Mouse (Mus musculus) inflammation-experienced regulatory T-cells, adult 6 months (primary cell): ENCODE data around the gene Cyp1a1. TPM values are rescaled to one million over a fixed set of nuclear protein-coding genes. Genes with fewer than 3 reads are reported as not detected.
A peak's percentile ranks its signal among the peaks of the same experiment; 100 is the strongest.

ENCODE experiments used
- ATAC-seq: one replicate; pipeline ENCODE4 v1.8.0; 2017
- polyA plus RNA-seq, 3 experiments: library from polyadenylated mRNA; unstranded; fragments of 100-300 nt; shearing (Covaris generic); gene quantifications; one replicate each; pipeline ENCODE4 v1.2.1; 2017

Cyp1a1 gene
- under 1 TPM in 2 of 3 experiments, not detected in 1; 0.21 TPM for polyA plus RNA-seq

DNA sequence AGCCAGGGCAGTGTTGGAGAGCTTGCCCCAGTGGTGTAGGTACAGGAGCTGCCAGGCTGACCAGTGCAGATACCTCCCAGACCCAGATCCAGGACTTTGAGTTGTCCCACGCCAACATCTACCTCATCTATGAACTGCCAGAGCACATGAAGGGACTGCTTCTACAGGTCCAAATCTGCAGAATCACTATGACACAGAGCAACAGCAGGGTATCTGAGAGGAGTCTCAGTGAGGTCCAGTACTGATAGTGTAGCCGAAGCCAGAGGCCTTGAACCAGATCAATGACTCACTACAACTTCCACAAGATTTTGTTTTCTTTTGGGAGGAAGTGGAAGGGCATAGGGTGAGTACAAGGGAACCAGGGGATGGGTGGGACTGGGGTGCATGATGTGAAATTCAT lies at the start of gene Cyp1a1:
TSS of gene Cyp1a1 (plus strand) at position 178 of the 400 bp plus-strand sequence.
- no peak for ATAC-seq

GRCm38 (mm10) chr9:57638651-57639459 lies 48.9 kb upstream of the Cyp1a1 start:
- ATAC-seq = no peak

DNA sequence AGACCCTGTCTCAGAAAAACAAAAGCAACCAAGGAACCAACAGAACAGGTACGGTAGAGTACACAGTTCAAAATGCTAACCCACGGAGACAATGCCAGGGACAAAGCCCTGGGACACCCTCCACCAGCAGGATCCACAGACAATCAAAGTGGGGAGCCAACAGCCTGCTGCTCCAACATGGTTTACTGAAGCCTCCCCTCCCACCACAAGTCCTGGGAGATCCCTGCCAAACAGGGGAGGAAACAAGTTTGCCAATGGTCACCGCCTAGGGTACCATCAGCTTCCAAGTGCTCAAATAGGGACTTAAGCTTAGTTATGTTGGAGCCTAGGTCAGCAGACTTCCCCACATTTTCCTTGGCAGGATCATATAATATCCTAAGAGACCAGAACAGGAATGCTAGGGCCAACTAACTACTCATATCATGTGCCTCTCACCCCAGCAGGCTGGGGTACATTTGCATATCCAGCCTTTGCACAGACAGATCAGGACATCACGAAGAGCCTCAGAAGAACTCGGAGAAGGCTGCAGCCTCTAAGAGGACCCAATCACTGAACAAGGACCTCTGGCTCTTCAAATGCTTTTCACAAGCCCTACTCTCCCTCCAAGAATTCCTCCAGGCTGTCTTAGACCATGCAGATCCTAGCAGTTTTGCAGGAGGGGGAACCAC lies 47.9 kb upstream of the Cyp1a1 start:
- ATAC-seq = no peak

DNA sequence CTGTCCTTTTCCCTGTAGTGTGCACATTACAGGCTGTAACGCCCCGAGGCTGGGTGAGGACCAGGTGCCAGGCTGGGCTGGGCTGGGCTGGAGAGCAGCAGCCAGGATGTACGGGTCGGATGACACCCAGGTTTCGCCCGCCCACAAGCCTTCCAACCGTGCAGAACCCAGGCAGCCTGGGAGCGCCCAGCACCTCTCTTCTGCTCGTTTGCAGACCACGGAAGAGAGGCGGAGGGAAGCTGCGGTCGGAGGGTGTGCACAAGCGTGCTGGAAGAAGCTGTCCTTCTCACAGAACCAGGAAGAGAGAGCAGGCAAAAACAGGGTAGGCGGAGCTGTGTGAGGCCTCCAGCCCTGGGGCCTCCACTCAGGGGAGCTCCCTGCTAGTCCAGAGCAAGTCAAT lies 47.3 kb upstream of the Cyp1a1 start:
- ATAC-seq = peak; percentile 88

DNA sequence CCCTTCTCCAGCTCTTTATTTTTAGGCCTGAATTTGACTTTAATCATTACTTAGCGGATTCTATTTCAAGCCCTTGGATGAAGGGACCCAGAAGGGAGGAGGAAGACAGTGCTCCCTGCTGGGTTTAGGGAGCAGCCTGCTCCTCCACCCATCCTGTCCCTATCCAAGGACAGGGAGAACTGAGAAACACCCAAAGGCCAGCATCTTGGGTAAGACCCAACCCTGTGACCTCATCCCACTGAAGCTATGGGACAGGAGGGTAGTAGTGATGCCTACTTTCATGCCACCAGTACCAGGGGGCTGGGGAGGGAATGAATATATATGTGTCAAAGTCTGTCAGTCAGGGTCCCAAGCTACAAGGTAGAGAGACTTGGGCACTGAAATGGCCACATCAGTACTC lies 46.7 kb upstream of the Cyp1a1 start:
- ATAC-seq = no peak

DNA sequence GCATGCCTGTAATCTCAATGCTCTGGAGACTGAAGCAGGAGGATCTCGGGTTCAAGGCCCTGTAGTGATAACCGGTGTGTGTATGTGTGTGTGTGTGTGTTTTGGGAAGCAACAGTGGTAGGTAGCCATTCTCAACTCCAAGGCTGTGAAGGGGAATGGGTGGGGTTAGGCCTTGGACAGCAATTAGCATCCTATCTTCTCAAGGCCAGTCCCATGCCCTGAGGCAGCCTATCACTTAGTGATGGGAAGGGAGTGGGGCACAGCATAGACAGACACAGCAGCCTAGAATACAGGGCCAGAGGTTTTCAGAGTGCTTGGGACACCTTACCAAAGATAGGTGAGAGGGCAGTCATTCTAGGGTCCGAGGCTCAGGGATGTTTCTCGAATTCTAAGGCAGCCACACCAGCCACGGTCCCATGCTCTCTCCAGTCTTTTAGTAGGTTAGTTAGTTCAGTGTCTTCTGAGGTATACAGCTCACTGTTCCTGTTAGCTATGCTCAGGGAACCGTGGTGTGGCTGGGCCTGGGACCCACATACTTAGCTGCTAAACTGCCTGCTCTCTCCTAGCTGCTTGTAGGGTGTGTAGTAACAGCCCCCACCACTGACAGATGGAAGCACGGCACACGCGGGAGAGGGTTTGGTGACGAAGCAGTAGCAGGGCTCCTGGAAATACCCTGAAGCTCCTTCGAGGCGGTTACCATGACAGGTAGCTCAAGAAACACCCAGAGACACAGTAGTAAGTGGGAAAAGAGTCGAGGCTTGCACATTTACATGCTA lies 45.8 kb upstream of the Cyp1a1 start:
- ATAC-seq = no peak

DNA sequence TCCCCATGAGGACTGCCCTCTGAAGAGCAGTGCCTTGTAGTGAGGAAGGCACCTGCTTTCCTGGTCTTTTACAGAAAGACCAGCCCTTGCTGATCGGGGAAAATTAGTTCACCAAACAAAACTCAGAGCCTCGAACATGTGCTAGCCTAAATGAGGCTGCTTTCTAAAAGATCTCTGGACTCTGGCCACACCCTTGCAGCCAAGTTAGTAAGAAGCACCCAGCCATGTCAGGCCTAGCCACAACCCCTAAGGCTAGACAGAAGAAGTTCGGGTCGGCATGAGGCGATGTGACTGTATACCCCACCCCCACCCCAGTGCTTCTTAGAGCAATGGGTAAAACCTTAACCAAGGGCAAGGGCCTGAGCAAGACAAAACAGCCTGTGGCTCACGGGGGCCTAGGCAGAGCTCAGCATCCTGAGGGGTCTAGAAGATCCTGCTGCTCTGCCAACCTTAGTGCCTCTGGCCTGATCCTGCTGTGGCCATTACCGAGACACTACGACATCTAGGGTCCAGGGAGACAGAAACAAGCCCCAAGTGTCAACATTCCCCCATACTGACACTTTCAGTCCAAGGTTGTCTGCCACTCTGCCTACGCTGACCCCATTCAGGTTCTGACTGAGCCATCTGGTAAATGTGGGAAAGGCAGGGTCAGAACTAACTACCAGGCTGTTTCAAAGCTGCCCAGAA lies 44.4 kb upstream of the Cyp1a1 start:
- no peak for ATAC-seq

- no peak for ATAC-seq
Observed at GRCm38 (mm10) chr9:57643856-57644180, 43.9 kb upstream of the Cyp1a1 start.

DNA sequence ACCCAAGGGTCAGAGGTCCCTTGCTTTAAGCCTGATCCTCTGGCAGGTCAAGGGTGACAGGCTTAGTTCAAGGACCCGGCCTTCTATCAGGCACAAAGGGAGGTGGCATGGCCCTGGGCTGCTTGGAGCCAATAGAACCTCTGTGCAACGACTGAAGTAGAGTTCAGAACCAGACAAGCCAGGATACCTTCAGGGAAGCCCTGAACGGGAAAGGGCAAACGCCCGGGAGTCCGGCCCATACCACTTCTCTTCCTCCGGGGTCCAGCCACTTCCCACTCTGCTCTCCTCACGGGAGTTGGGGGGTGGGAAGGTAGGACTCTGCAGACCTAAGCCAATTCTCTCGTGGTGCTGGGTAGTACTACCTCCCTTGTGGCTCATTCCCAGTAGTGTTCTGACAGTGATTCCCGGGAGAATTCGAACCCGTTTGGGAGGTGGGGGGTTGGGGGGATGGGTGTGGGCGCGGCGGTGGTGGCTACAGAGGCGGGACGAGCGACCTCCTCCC lies 43.2 kb upstream of the Cyp1a1 start:
- ATAC-seq = no peak

DNA sequence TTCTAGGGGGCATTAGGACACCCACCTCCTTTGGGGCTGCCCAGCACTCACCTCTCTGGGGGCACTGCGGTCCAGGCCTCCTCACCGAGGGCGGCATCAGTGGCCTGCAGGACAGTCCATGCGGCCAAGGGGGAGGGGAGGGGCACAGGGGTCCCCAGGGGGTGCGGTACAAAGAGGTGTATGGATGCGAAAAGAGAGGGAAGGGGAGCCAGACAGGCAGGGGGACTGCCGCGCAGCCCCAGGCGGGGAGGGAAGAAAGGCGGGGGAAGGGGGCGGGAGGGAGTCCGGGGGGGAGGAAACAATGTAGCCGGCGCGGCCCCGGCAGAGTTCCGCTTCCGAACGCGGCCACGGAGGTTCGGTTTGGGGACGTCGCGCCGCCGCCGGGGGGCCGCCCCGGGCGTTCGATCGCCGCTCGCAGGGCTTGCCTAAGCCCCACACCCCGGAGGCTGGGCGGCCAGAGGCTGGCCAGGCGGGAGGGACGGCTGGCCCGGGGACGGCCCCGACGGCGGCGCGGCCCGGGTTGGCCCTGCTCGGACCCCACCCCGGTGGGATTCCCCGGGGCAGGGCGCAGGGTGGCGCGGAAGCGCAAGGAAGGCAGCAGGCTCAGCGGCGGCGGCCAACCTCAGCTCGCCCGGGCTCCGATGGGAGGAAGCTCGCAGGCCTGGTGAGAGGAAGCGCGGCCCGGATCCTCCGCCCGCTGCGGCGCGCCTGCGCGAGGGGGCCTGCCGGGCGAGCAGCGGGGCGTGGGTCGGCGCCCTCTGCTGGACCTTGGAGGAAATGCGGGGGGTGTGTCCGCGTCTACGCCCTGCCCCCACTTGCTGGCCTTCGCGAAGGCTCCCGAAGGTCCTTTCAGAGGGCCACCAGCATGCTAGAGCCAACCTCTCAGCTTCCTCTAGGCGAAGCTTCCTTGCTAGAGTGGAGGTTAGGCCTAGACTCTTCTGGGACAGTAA lies 42.5 kb upstream of the Cyp1a1 start:
- peak; percentile 47 for ATAC-seq

- ATAC-seq = peak; percentile 45
Observed at GRCm38 (mm10) chr9:57646551-57647103, 41.1 kb upstream of the Cyp1a1 start.

GRCm38 (mm10) chr9:57647286-57648108 lies 40.2 kb upstream of the Cyp1a1 start:
- peak; percentile 37 for ATAC-seq

DNA sequence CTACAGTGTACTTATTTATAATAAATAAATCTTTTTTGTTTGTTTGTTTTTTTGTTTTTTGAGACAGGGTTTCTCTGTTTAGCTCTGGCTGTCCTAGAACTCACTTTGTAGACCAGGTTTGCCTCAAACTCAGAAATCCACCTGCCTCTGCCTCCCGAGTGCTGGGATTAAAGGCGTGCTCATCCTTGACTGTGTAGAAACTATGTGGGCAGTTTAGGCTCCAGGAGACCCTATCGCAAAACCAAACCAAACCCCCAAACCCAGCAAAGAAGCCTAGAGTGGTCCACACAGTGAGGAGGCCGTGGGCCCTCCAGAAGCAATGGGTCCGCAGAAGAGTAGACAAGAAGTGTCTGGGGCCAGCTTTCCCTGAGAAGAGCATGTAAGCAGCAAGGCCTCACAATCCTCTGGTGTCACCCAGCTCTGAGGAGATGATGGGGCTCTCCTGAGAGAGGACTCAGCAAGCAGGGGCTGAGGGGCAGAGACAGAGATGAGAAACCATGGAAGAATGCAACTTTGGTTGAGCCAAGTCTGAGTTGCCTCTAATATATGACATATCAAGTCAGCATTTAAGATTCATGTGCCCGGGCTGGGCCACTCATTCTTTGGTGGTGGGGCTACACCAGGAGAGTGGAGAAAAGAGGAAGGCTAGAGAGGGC lies 37.5 kb upstream of the Cyp1a1 start:
- ATAC-seq = no peak

- peak; percentile 54 for ATAC-seq
Observed at GRCm38 (mm10) chr9:57650786-57651311, 36.9 kb upstream of the Cyp1a1 start.

DNA sequence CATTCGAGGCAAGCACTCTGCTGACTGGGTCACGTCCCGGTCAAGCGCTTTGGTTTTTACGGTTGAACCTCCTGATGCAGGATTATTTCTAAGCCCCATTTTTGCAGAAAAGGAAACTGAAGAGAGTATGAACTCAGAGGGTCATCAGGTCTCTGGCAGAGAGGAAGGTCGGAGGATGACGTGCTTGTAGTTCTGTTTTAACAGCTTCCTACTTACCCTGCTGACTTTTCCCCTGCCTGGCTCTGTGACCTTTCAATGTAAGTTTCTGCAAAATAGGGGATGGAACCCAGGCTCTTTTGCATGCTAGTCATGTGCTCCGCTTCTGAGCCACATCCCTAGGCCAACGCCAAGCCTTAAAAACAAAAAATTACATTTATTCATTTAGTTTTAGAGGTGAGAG lies 35.4 kb upstream of the Cyp1a1 start:
- ATAC-seq = no peak

DNA sequence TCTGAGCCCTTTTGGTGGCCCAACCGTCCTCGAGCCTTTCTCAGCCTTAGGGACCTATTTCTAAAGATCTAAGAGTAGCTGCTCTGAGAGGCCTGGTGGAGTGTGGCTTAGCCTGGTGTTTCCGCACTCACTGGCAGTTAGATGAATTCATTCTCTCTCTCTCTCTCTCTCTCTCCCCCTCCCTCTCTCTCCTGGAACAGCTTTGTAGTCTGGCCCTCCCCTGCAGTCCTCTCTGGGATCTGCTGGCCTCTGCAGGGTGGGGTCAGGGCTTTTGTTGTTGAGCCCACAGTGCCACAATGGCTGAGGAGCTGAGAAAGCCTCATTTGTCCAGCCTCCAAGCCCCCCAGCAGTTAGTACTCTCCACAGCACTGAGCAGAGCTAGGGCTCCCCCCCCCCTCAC lies 34.9 kb upstream of the Cyp1a1 start:
- ATAC-seq = no peak

GRCm38 (mm10) chr9:57653283-57653682 lies 34.4 kb upstream of the Cyp1a1 start, which contains the start of gene Csk:
Gene Csk, minus strand, starts transcription at chr9:57653631.
- ATAC-seq = no peak

DNA sequence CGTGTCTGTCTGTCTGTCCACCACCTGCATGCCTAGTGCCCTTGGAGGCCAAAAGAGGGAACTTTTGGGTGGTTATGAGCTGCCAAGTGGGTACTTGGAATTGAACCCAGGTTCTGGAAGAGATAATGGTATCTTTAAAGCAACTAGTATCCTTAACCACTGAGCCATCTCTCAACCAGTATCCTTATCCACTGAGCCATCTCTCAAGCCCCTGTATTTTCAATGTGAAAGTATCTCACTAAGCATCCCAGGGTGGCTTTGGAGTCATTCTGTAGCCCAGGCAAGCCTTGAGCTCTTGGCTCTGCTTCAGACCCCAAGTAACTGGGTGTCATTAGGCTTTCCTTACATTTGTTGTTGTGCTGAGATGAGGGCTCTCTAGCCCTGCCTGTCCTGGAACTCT lies 32.8 kb upstream of the Cyp1a1 start:
- no peak for ATAC-seq

- ATAC-seq = peak; percentile 70
Observed at GRCm38 (mm10) chr9:57655749-57656148, 32.0 kb upstream of the Cyp1a1 start.
